Mouse (Mus musculus) frontal cortex, postnatal 10 days (tissue): Measurements from ENCODE around the gene Dpp7.

Experiments used
- DNase-seq, 2 experiments: peaks; one replicate each; pipeline ENCODE4 v3.0.0; 2022; ENCODE audit warnings: low spot score in 2 of 2, mixed read lengths in 1 of 2

Gene Dpp7

DNA sequence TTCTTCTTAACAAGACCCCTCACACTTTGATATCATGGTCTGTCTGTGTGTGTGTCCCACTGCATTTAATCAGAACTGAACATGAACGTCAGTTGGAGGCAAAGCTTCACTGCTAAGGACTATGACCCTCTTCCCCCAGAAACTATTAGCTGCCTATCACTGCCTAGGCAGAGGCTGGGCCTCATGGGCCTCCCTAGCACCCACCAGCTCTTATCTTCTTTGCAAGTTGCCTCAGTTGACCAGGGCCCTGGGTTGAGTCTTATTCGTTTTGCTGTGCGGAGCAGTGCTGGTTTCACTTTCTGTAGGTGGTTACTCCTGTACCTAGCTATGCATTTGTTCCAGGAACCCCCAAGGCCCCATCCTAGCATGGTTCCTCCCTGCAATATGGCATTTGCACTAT lies 13.8 kb upstream of the Dpp7 start:
- no peak for DNase-seq

GRCm38 (mm10) chr2:25365091-25365761 lies 9.1 kb upstream of the Dpp7 start, which contains the start of gene Uap1l1:
Gene Uap1l1 (minus strand): TSS chr2:25365682.
- DNase-seq, result peak in 1 of 2 experiments; percentile 50

DNA sequence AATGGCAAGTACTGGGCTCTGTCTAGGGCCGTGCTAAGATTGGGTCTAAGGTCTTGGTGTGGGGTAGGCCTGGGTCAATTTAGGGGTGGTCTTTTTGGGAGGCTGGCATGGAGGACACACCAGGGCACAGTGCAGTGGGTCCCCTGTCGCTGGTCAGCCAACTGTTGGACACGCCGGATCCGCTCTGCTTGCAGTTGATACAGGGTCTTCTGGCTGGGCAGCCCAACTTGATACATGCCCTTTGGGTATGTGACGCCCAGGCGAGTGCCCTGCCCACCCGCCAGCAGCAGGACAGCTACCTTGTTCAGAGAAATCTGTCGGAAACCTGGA lies 8.6 kb upstream of the Dpp7 start:
- no peak for DNase-seq

DNA sequence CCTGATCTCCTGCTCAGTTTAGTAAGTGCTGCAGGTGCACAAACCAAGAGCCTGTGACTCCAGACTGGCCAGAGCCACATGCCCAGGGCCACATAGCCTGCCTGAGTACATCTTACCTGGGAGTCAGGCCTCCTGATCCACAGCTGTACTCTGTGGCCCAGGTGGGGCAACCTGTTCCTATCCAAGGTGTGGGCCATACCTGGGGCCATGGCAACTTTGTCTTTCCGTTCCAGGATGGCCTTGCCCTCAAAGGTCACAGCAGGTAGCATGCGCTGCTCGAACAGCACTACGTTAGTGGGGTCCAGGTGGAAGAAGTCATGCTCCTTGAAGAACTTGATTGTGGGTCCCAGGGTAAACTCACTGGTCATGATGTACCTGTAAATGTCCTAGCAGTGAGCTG lies 8.2 kb upstream of the Dpp7 start:
- DNase-seq, result no peak

GRCm38 (mm10) chr2:25363478-25364178 lies 7.5 kb upstream of the Dpp7 start:
- DNase-seq, result no peak

- DNase-seq, result no peak
These were observed 3.7 kb upstream of the Dpp7 start for GRCm38 (mm10) chr2:25359848-25360247.

GRCm38 (mm10) chr2:25355419-25356066 lies 616 bp downstream of the Dpp7 start:
- no peak for DNase-seq

DNA sequence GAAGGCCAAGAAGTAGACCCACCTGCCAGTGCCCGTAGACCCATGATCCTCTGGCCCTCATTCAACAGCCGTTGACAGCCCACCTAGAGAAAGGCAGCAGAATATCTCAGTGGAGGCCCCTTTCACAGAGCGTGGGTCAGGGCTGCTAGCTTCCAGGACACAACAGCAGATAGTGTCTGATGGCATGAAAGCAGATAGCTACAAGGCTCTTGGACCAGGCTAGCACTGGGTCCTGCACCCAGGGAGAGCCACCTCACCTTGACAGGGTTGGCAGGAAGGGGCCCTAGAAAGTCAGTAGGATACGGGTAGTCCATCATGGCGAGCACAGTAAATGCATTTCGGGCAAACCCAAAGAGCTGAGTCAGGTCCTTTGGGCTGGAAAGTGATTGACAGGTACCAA lies 1.9 kb downstream of the Dpp7 start:
- DNase-seq, result no peak

DNA sequence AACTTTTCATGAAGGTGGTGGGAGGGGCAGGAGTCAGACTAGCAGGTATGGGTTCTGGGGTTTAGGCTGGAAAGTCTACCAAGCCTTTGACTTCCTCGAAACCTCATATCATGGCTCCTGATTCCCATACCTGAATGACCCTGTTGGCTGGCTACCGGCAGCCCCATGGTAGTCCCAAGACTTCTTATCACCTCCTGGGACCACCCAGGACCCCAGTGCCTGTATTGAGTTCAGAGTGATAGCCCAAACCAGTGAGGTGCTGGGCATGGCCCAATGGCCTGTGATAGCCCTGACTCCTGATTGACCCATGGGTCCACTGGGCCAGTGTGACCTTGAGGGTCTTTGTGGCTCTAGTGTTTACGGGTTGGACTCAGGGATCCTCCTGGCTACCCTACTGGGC lies 5.5 kb downstream of the Dpp7 start:
- DNase-seq, result no peak

DNA sequence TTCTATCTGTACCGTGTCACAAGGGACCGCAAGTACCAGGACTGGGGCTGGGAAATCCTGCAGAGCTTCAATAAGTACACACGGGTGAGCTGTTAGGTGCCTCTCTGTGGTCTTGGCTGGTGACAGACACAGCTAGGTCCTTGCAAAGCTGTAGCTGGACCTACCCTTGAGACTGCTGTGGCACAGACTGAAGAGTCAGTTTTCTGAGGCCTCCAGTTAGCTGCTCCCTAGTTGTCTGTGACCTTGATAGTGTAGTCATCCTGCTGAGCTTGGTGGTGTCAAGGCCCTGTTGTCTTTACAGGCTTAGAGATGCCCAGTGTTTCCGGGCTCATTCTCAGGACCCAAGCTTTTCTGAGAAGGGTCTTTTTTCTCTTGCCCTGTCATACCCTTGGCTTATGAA lies 6.7 kb downstream of the Dpp7 start:
- no peak for DNase-seq

DNA sequence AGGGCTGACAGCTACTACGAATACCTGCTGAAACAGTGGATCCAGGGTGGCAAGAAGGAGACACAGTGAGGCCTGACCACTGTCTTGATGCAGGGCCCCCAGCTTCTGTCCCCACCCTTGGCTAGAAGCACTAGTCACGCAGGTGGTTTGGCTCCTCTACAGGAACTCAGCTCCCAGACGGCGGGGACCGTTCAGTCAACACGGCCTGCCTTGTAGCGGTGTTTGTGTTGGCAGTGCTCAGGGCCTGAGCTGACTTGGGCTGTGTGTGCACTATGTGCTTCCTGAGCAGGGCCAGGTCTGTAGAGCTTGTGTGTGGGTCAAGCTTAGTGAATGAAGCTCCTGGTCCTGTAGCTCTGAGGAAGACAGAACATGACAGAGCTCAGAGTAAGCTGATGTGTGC lies 8.0 kb downstream of the Dpp7 start:
- DNase-seq, result no peak

DNA sequence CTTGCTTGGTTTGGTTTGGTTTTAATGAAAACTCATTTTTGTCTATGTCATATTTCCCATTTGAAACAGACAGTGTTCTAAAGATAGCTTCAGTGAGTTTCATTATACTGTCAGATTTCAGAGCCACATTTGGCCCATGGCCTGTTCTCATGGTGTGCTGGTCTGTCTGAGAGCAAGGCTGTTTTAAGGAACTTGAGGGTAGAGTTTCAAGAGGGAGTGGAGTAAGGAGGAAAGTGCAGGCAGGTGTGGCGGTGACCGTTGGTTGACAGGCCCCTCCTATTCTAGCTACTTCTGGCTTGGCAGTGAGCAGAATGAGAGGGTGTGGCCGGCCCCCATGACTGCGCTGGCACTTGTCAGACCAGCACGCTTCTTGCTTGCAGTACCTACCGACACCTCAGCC lies 17.9 kb downstream of the Dpp7 start:
- DNase-seq, result no peak

DNA sequence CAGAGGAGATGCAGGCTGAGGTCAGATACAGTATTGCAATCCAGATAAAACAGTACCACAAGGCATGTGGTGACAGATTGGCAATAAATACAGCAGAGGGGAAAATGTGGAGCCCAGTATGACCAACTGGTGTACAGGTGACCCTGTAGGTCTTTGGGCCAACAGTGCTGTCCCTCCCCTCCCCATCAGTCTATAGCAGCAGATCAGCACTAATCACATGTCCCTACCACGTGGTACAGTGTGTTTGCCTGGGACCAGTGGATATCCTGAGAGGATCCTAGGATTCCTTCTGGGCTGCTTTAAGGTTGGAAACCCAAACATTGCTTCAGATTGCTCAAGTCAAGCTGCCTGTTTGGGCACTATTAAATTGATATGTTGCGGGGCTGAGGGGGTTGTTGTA lies 22.6 kb downstream of the Dpp7 start:
- DNase-seq, result no peak

DNA sequence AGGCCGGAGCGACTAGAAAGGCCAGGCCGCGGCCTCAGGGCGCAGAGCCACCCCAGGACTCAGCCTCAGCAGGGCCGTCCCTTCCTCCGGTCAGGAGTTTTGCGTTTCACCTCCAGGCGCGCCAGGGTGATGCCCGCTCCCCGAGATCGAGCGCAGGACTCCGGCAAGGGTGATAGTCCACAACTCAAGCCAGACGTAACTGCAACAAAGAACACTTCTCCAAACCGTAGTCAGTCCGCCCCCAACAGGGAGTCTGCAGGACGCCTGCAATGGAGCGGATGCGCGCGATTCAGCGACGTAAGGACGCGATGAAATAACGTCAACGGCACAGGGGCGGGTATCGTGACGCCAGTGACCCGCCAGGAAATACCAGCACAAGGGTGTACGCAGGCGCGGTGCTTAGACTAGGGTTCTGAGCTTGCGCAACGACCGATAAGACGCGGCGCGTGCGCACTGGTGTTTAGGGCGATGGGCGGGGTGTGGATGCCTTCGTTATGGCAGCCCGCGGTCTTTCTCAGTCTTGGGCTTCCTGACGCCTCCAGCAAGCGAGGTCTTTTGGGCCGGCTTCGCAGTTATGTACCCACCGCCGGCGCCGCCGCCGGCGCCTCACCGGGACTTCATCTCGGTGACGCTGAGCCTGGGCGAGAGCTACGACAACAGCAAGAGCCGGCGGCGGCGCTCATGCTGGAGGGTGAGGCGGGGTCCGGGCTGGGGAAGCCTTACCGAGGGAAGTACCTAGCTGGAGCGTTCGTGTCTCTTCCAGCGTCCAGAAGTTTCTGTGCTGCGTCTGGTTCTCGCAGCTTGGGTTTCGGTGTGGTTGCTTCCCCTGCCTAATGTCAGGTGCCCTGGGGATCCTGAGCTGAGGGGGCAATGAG lies 23.6 kb downstream of the Dpp7 start, which contains the start of gene Man1b1:
Gene Man1b1 (plus strand): TSS at position 53 of the 875 bp plus-strand sequence.
- peak; percentile 98 to 99 for DNase-seq

DNA sequence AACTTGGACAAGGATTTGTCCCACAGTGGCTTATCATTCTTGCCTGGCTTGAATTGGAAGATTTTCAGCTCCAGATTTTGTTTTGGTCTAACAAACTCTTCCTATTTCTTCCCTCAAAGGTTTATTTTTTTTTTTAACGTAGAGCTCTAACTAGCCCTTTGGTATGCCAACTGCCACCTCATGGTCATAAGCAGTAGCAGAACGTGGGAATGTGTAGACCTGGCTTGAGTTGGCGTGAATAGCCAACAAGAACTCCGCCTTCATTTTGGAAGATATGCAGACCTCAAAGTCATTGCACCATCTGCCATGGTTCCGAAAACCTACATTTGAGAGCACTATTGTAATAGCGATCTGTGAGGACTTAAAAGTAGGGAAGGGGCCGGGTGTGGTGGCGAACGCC lies 24.7 kb downstream of the Dpp7 start:
- no peak for DNase-seq

DNA sequence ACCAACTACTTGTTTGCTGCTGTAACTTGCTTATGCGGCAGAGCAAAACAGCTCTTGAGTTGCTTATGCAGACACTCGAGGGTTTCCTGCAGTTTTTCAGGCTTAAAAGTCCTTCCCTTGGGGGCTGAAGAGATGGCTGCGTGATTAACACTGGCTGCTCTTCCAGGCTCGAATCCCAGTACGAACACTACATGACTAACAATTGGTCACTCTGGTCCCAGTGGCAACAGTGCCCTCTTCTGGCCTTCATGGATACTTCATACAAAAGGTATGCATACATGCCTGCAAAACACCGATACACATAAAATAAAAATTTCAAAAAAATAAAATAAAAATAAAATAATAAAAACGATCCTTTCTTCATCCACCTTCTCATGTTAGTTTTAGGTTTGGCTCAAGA lies 27.7 kb downstream of the Dpp7 start:
- no peak for DNase-seq

GRCm38 (mm10) chr2:25326036-25326435 lies 30.1 kb downstream of the Dpp7 start:
- DNase-seq, result no peak

DNA sequence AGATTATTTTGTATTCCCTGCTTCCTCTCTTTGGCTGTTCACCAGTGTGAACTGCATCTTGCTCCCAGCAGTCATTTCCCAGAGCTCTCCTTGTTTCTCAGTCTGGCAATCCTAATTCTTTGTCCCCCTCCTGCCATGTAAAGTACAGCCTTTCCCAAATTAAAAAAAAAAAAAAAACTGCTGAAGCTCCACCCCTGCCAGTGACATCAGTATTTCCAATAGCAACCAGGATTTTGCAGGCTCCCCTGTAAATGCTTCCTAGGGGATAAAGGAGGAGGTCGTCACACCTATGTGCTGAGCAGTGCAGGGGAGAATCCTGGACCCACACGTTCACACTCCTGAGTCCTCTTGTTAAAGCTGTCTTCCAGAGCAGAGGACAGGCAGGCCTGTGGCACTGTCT lies 36.1 kb downstream of the Dpp7 start:
- DNase-seq, result no peak

- peak; percentile 86 to 87 for DNase-seq
These were observed 37.0 kb downstream of the Dpp7 start, which contains the start of gene Grin1 for GRCm38 (mm10) chr2:25318971-25319773. Gene Grin1 (minus strand): TSS chr2:25319187.

GRCm38 (mm10) chr2:25318119-25318966 lies 37.8 kb downstream of the Dpp7 start:
- peak; percentile 28 to 50 for DNase-seq
